Mouse (Mus musculus) kidney, embryonic 15.5 days (tissue): ENCODE data around the gene Slc7a1. TPM values are rescaled to one million over a fixed set of nuclear protein-coding genes. Genes with fewer than 3 reads are reported as not detected.

Source experiments
- ATAC-seq: fragments of 200-750 bp; cut with Nextera tagmentation; replicated peaks from 2 replicates; pipeline ENCODE4 v1.8.0; 2017; ENCODE audit warnings: moderate TSS enrichment; ENCODE audit not compliant: low FRiP score
- H3K27ac ChIP-seq: fragments of 300-500 bp; sonication (generic); 2 replicates; pipeline ENCODE4 v1.5.1; 2015; ENCODE audit warnings: mild to moderate bottlenecking, inconsistent platforms
- H3K27me3 ChIP-seq: fragments of 300-500 bp; sonication (generic); 2 replicates; pipeline ENCODE4 v1.6.1; 2015; ENCODE audit warnings: inconsistent platforms
- H3K36me3 ChIP-seq: fragments of 300-500 bp; sonication (generic); 2 replicates; pipeline ENCODE4 v1.6.1; 2015; ENCODE audit warnings: inconsistent platforms
- H3K4me1 ChIP-seq: fragments of 300-500 bp; sonication (generic); 2 replicates; pipeline ENCODE4 v1.6.1; 2015; ENCODE audit warnings: inconsistent platforms
- H3K4me2 ChIP-seq: fragments of 300-500 bp; sonication (generic); 2 replicates; pipeline ENCODE4 v1.6.1; 2015; ENCODE audit warnings: moderate library complexity, mild to moderate bottlenecking, inconsistent platforms
- H3K4me3 ChIP-seq: fragments of 300-500 bp; sonication (generic); replicated peaks from 2 replicates; pipeline ENCODE4 v1.5.1; 2015; ENCODE audit warnings: mild to moderate bottlenecking, inconsistent platforms
- H3K9ac ChIP-seq: fragments of 300-500 bp; sonication (generic); 2 replicates; pipeline ENCODE4 v1.6.1; 2015; ENCODE audit warnings: mild to moderate bottlenecking, inconsistent platforms
- H3K9me3 ChIP-seq: fragments of 300-500 bp; sonication (generic); replicated peaks from 2 replicates; pipeline ENCODE4 v1.6.1; 2016; ENCODE audit warnings: inconsistent platforms
- WGBS: fragments of 180-500 bp; shearing (Covaris S2); methylation state at CpG from one replicate; pipeline ENCODE4 v1.1.7; 2015; ENCODE audit warnings: mixed read lengths; 5-methylcytosine and 5-hydroxymethylcytosine counted together
- polyA plus RNA-seq: library from polyadenylated mRNA; unstranded; fragments of >200 nt; fragmentation: Nextera tagmentation; extraction: Ambion mirVana; gene quantifications from 2 replicates; pipeline ENCODE4 v1.2.1, GENCODE M21; 2015

The Slc7a1 gene
- polyA plus RNA-seq, 1 experiment from 2014 or later, result 21.7 TPM

GRCm38 (mm10) chr5:148377439-148378231 is 22.1 kb downstream of the Slc7a1 start:
- Histone ChIP-seq H3K27ac (no peak overlapping the region), H3K4me1 (peaks cover 19% of the 10 kb centered on the region), H3K4me3 (no peak overlapping the region), H3K27me3 (no peaks in the 10 kb centered on the region), H3K4me2 (no peak overlapping the region), H3K9ac (no peak overlapping the region), H3K9me3 (no peaks in the 10 kb centered on the region; the same call in 1 of the 2 replicates), H3K36me3 (peaks cover 10% of the 10 kb centered on the region; the same call in 1 of the 2 replicates)
- ATAC-seq, result no peak
- WGBS, result 86% methylated on average over 17 of the region's 17 CpGs

GRCm38 (mm10) chr5:148376358-148376757 is 23.3 kb downstream of the Slc7a1 start:
- WGBS, result 93% methylated on average over 8 of the region's 8 CpGs
- no peak for ATAC-seq

GRCm38 (mm10) chr5:148375480-148375879 is 24.2 kb downstream of the Slc7a1 start:
- peaks cover 10% of the 10 kb centered on the region; the same call in 1 of the 2 replicates for H3K36me3 ChIP-seq

More at GRCm38 (mm10) chr5:148376358-148376757, 23.3 kb downstream of the Slc7a1 start:
- Histone ChIP-seq H3K4me1 (peaks cover 26% of the 10 kb centered on the region), H3K4me3 (no peak overlapping the region), H3K9me3 (no peaks in the 10 kb centered on the region; the same call in 1 of the 2 replicates), H3K27ac (no peak overlapping the region), H3K4me2 (no peak overlapping the region), H3K36me3 (peaks cover 10% of the 10 kb centered on the region; the same call in 1 of the 2 replicates), H3K9ac (no peak overlapping the region), H3K27me3 (no peaks in the 10 kb centered on the region)

GRCm38 (mm10) chr5:148373092-148373685 is 26.5 kb downstream of the Slc7a1 start:
- no peak overlapping the region for H3K9ac ChIP-seq
- no peak overlapping the region for H3K4me2 ChIP-seq
- H3K4me3 ChIP-seq, result no peak overlapping the region
- peaks cover 14% of the 10 kb centered on the region; the same call in 1 of the 2 replicates for H3K36me3 ChIP-seq
- H3K27me3 ChIP-seq, result no peaks in the 10 kb centered on the region
- peaks cover 5% of the 10 kb centered on the region for H3K9me3 ChIP-seq
- 0 out of 2 replicates have a peak overlapping the region, but pooled peaks have one; percentile 72 for H3K27ac ChIP-seq
- peaks cover 18% of the 10 kb centered on the region for H3K4me1 ChIP-seq
- peak; percentile 53; the same call in 1 of the 2 replicates for ATAC-seq
- WGBS, result 69% methylated on average over 9 of the region's 9 CpGs

More at GRCm38 (mm10) chr5:148375480-148375879, 24.2 kb downstream of the Slc7a1 start:
- Histone ChIP-seq H3K4me3 (no peak overlapping the region), H3K4me1 (peaks cover 18% of the 10 kb centered on the region), H3K4me2 (no peak overlapping the region), H3K9ac (no peak overlapping the region), H3K27ac (no peak overlapping the region), H3K9me3 (no peaks in the 10 kb centered on the region; the same call in 1 of the 2 replicates), H3K27me3 (no peaks in the 10 kb centered on the region)
- 79% methylated on average over 12 of the region's 12 CpGs for whole genome bisulfite sequencing
- ATAC-seq, result no peak

- Histone ChIP-seq H3K4me2 (no peak overlapping the region), H3K27ac (peak overlapping the region; percentile 72), H3K27me3 (no peaks in the 10 kb centered on the region), H3K4me1 (peaks cover 18% of the 10 kb centered on the region), H3K4me3 (no peak overlapping the region), H3K9me3 (peaks cover 5% of the 10 kb centered on the region), H3K36me3 (peaks cover 14% of the 10 kb centered on the region; the same call in 1 of the 2 replicates), H3K9ac (no peak overlapping the region)
- peak; percentile 75 for ATAC-seq
- WGBS, result 54% methylated on average over 12 of the region's 12 CpGs
Measured at GRCm38 (mm10) chr5:148372005-148372917, 27.4 kb downstream of the Slc7a1 start.

GRCm38 (mm10) chr5:148371375-148371774 is 28.3 kb downstream of the Slc7a1 start:
- Histone ChIP-seq H3K27me3 (no peaks in the 10 kb centered on the region), H3K9ac (no peak overlapping the region), H3K4me3 (no peak overlapping the region), H3K4me1 (peaks cover 21% of the 10 kb centered on the region), H3K4me2 (no peak overlapping the region), H3K9me3 (peaks cover 5% of the 10 kb centered on the region), H3K27ac (no peak overlapping the region), H3K36me3 (peaks cover 13% of the 10 kb centered on the region; the same call in 1 of the 2 replicates)
- 92% methylated on average over 9 of the region's 9 CpGs for WGBS
- ATAC-seq, result no peak

GRCm38 (mm10) chr5:148370624-148371023 is 29.1 kb downstream of the Slc7a1 start:
- Histone ChIP-seq H3K27ac (no peak overlapping the region), H3K36me3 (peaks cover 5% of the 10 kb centered on the region; the same call in 1 of the 2 replicates), H3K9me3 (peaks cover 5% of the 10 kb centered on the region; the same call in 1 of the 2 replicates), H3K4me3 (no peak overlapping the region), H3K27me3 (no peaks in the 10 kb centered on the region), H3K4me2 (no peak overlapping the region), H3K4me1 (peaks cover 22% of the 10 kb centered on the region), H3K9ac (no peak overlapping the region)
- no peak for ATAC-seq
- 94% methylated on average over 1 of the region's 1 CpGs for WGBS

GRCm38 (mm10) chr5:148369178-148369577 is 30.5 kb downstream of the Slc7a1 start:
- Histone ChIP-seq H3K4me2 (no peak overlapping the region), H3K4me3 (no peak overlapping the region), H3K27me3 (no peaks in the 10 kb centered on the region), H3K9ac (no peak overlapping the region), H3K9me3 (peaks cover 5% of the 10 kb centered on the region; the same call in 1 of the 2 replicates), H3K36me3 (peaks cover 9% of the 10 kb centered on the region; the same call in 1 of the 2 replicates), H3K4me1 (peaks cover 23% of the 10 kb centered on the region), H3K27ac (no peak overlapping the region)
- 93% methylated on average over 3 of the region's 3 CpGs for WGBS
- no peak for ATAC-seq

GRCm38 (mm10) chr5:148367816-148368215 is 31.9 kb downstream of the Slc7a1 start:
- Histone ChIP-seq H3K9me3 (peaks cover 5% of the 10 kb centered on the region; the same call in 1 of the 2 replicates), H3K9ac (no peak overlapping the region), H3K27ac (no peak overlapping the region), H3K4me1 (peaks cover 22% of the 10 kb centered on the region), H3K4me3 (no peak overlapping the region), H3K36me3 (peaks cover 9% of the 10 kb centered on the region; the same call in 1 of the 2 replicates), H3K4me2 (no peak overlapping the region), H3K27me3 (no peaks in the 10 kb centered on the region)
- ATAC-seq, result no peak
- WGBS, result 90% methylated on average over 3 of the region's 3 CpGs

GRCm38 (mm10) chr5:148366455-148366854 is 33.2 kb downstream of the Slc7a1 start:
- Histone ChIP-seq H3K27ac (no peak overlapping the region), H3K4me1 (peaks cover 23% of the 10 kb centered on the region), H3K36me3 (peaks cover 9% of the 10 kb centered on the region; the same call in 1 of the 2 replicates), H3K9ac (no peak overlapping the region), H3K4me3 (no peak overlapping the region), H3K4me2 (no peak overlapping the region), H3K27me3 (no peaks in the 10 kb centered on the region), H3K9me3 (peaks cover 5% of the 10 kb centered on the region; the same call in 1 of the 2 replicates)
- no peak for ATAC-seq
- 84% methylated on average over 9 of the region's 9 CpGs for WGBS

GRCm38 (mm10) chr5:148363441-148364113 is 36.1 kb downstream of the Slc7a1 start:
- no peak overlapping the region for H3K4me3 ChIP-seq
- H3K27me3 ChIP-seq, result no peaks in the 10 kb centered on the region
- peak overlapping the region; percentile 49; the same call in 1 of the 2 replicates for H3K27ac ChIP-seq
- no peak overlapping the region for H3K4me2 ChIP-seq
- peaks cover 5% of the 10 kb centered on the region; the same call in 1 of the 2 replicates for H3K36me3 ChIP-seq
- WGBS, result 81% methylated on average over 22 of the region's 22 CpGs
- H3K4me1 ChIP-seq, result peaks cover 35% of the 10 kb centered on the region
- no peak overlapping the region for H3K9ac ChIP-seq
- ATAC-seq, result peak; percentile 41; the same call in 1 of the 2 replicates
- H3K9me3 ChIP-seq, result no peaks in the 10 kb centered on the region
